Mouse (Mus musculus) neural tube, embryonic 12.5 days (tissue): ENCODE results near the gene Bola2. TPM values are rescaled to one million over a fixed set of nuclear protein-coding genes. Genes with fewer than 3 reads are reported as not detected.

Experiments
- ATAC-seq: fragments of 200-750 bp; cut with Nextera tagmentation; 2 replicates; pipeline ENCODE4 v1.8.0; 2017; ENCODE audit warnings: low read depth, mild to moderate bottlenecking, moderate TSS enrichment, moderate library complexity; ENCODE audit not compliant: low FRiP score
- H3K27ac ChIP-seq: fragments of 300-500 bp; sonication (generic); 2 replicates; pipeline ENCODE4 v1.5.1; 2016
- H3K27me3 ChIP-seq: fragments of 300-500 bp; sonication (generic); replicated peaks from 2 replicates; pipeline ENCODE4 v1.6.1; 2016; ENCODE audit warnings: mild to moderate bottlenecking
- H3K36me3 ChIP-seq: fragments of 300-500 bp; sonication (generic); 2 replicates; pipeline ENCODE4 v1.6.1; 2016; ENCODE audit warnings: mild to moderate bottlenecking
- H3K4me1 ChIP-seq: fragments of 300-500 bp; sonication (generic); 2 replicates; pipeline ENCODE4 v1.6.1; 2016
- H3K4me2 ChIP-seq: fragments of 300-500 bp; sonication (generic); replicated peaks from 2 replicates; pipeline ENCODE4 v1.6.1; 2016; ENCODE audit warnings: mild to moderate bottlenecking
- H3K4me3 ChIP-seq: fragments of 300-500 bp; sonication (generic); 2 replicates; pipeline ENCODE4 v1.5.1; 2016
- H3K9ac ChIP-seq: fragments of 300-500 bp; sonication (generic); 2 replicates; pipeline ENCODE4 v1.6.1; 2016; ENCODE audit warnings: mild to moderate bottlenecking
- H3K9me3 ChIP-seq: fragments of 300-500 bp; sonication (generic); 2 replicates; pipeline ENCODE4 v1.6.1; 2016; ENCODE audit warnings: mild to moderate bottlenecking
- WGBS: fragments of 180-500 bp; shearing (Covaris S2); methylation state at CpG from one replicate; pipeline ENCODE4 v1.1.7; 2016; 5-methylcytosine and 5-hydroxymethylcytosine counted together
- polyA plus RNA-seq: library from polyadenylated mRNA; unstranded; fragments of >200 nt; fragmentation: Nextera tagmentation; extraction: Ambion mirVana; gene quantifications from 2 replicates; pipeline ENCODE4 v1.2.1, GENCODE M21; 2016

Bola2 gene
- polyA plus RNA-seq, 1 experiment from 2014 or later: 160 TPM

DNA sequence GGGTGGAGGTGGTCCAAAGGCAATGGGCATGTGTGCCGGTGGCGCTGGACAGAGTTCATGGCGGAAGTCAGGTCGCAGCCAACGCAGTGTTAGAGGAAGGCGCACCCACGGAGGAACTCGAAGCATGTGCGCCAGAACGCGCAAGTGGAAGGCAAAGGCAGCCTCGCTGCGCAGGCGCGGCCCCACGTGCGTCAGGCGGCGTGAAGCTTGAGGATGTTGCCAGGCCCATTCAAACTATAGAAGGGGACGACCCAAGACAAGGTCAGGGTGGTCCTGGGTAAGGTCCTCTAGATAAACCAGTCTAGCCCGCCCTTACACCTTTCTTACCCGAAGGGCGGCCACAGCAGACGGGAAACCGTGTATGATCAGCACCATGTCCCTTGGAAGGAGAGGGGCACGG, 2.8 kb upstream of the Bola2 start:
- WGBS: 96% methylated on average over 26 of the region's 26 CpGs
- H3K4me1 ChIP-seq: peaks cover 26% of the 10 kb centered on the region
- no peak overlapping the region for H3K9ac ChIP-seq
- no peak overlapping the region for H3K4me3 ChIP-seq
- no peaks in the 10 kb centered on the region for H3K9me3 ChIP-seq
- H3K27me3 ChIP-seq: no peaks in the 10 kb centered on the region
- H3K4me2 ChIP-seq: no peak overlapping the region
- no peak overlapping the region for H3K27ac ChIP-seq
- ATAC-seq: no peak
- H3K36me3 ChIP-seq: peaks cover 25% of the 10 kb centered on the region

DNA sequence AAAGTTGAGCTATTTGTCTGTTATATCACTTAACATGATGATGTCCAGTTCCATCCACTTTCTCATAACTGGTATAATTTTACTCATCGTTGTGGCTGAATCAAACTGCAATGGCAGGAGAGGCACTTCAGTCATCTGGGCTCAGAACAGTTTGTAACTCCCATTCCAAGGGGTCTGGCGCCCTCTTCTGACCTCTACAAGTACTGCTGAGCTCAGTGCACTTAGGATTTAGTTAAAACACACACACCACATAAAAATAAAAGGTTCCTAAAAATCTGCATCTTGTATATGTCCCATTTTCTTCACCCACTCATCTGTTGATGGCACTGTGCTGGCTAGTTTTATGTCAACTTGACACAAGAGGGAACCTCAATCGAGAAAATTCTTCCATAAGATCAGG, 1.9 kb upstream of the Bola2 start:
- peaks cover 28% of the 10 kb centered on the region for H3K4me1 ChIP-seq
- no peak overlapping the region for H3K27ac ChIP-seq
- no peak overlapping the region for H3K9ac ChIP-seq
- no peak overlapping the region for H3K4me3 ChIP-seq
- peak overlapping the region; percentile 92 for H3K4me2 ChIP-seq
- 46% methylated on average over 3 of the region's 3 CpGs for WGBS
- H3K27me3 ChIP-seq: no peaks in the 10 kb centered on the region
- H3K9me3 ChIP-seq: no peaks in the 10 kb centered on the region
- no peak for ATAC-seq
- H3K36me3 ChIP-seq: peaks cover 25% of the 10 kb centered on the region

DNA sequence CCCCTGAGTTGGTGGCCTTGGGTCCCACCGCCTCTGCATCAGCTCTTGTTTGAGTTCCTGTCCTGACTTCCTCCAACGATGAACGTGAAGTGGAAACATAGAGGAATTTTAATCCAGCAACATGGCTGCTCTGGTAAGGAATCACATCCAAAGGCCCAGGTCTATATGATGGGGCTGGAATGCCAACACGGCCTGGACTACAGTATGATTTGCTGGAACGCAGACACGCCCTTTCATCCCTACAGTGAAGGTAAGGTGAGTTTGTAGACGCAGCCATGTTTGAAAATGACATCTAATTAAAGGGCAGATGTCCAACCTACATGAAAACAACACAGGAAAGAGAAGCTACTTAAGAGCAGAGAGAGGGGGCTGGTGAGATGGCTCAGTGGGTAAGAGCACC, 1.4 kb upstream of the Bola2 start:
- Histone ChIP-seq H3K27me3 (no peaks in the 10 kb centered on the region), H3K9me3 (no peaks in the 10 kb centered on the region), H3K4me1 (peaks cover 28% of the 10 kb centered on the region), H3K36me3 (peaks cover 26% of the 10 kb centered on the region), H3K4me2 (peak overlapping the region; percentile 92), H3K27ac (no peak overlapping the region), H3K4me3 (no peak overlapping the region), H3K9ac (no peak overlapping the region)
- ATAC-seq: no peak
- WGBS: 88% methylated on average over 7 of the region's 7 CpGs

DNA sequence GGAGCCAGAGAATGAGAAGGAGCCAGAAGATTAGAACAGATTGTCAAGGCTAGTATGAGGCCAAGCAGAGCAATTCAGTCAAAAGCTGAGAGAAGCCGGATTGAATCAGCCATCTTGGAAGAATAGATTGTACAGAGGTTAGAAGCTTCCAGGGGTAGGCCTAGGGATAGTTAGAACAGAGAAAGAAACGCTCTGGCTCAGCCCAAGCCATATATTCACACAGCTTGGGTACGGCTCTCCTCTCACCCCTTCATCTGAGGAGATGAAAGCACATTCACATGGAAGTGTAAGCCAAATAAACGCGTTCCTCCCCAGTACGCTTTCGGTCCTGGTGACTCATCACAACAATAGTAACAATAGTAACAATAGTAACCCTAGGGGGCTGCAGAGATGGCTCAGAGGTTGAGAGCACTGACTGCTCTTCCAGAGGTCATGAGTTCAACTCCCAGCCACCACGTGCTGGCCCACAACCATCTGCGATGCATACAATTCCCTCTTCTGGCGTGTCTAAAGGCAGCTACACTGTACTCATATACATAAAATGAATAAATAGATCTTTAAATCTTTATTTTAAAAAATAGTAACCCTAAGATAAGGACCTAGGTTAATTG, 655 bp upstream of the Bola2 start:
- peak overlapping the region; percentile 84 for H3K9ac ChIP-seq

DNA sequence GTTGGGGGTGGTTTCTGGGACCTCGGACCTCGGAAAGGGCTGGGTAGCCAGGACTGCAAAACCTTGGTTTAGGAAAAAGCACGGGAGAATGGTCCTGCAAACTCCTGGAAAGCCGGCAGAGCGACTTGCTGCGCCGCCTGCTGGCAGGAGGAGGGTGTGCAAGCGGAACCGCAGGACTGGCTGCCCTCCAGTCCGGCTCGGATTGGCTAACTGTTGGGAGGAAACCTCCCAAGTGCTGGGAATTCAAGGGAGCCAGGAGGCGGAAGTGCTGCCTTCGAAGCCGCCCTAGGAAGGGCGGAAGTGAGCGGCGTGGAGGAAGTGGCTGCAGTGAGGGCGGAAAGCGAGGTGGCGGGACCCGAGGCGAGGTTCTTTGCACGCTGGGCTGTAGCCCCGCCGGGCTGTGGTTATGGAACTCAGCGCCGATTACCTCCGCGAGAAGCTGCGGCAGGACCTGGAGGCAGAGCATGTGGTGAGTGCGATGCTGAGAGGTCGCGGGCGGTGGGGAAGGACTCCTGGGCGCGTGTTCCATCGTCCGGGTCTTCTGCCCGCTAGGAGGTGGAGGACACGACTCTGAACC, 518 bp downstream of the Bola2 start, which contains the start of gene Slx1b:
Slx1b (minus strand) TSS at position 154 of the 577 bp plus-strand sequence.
- peaks cover 36% of the 10 kb centered on the region for H3K36me3 ChIP-seq
- H3K27me3 ChIP-seq: no peaks in the 10 kb centered on the region
- peaks cover 28% of the 10 kb centered on the region for H3K4me1 ChIP-seq
- no peaks in the 10 kb centered on the region for H3K9me3 ChIP-seq
- H3K4me2 ChIP-seq: peak within 1 kb of the TSS; percentile 92
- peak within 1 kb of the TSS; percentile 84 for H3K4me3 ChIP-seq
- peak; percentile 95 for ATAC-seq
- H3K9ac ChIP-seq: peak within 1 kb of the TSS; percentile 84
- H3K27ac ChIP-seq: peak within 1 kb of the TSS; percentile 87
- WGBS: under 1% methylated on average over 40 of the region's 40 CpGs

More for the DNA sequence above, 655 bp upstream of the Bola2 start:
- Histone ChIP-seq H3K4me2 (peak overlapping the region; percentile 92), H3K36me3 (peaks cover 34% of the 10 kb centered on the region), H3K4me1 (peaks cover 28% of the 10 kb centered on the region), H3K27ac (no peak overlapping the region), H3K4me3 (peak overlapping the region; percentile 84), H3K27me3 (no peaks in the 10 kb centered on the region), H3K9me3 (no peaks in the 10 kb centered on the region)
- ATAC-seq: no peak
- WGBS: 17% methylated on average over 10 of the region's 10 CpGs

DNA sequence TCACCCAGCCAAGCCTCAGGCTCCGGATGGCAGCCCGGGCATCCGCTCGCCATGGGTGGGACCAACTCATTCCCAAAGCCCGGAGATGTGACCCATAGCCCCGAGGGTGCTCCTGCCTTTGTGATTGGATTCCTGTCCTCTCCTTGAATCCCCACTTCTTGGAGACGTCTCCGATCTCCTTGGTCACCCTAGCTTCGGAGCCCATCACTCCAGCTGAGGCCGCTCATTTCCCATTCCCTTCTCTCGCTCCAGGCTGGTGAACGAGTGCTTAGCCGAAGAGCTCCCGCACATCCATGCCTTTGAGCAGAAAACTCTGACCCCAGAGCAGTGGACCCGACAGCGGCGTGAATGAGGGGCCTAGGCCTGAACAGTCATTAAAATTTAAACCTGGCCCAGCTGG, 1.1 kb downstream of the Bola2 start:
- no peak overlapping the region for H3K27ac ChIP-seq
- 3% methylated on average over 17 of the region's 17 CpGs for WGBS
- no peak for ATAC-seq

DNA sequence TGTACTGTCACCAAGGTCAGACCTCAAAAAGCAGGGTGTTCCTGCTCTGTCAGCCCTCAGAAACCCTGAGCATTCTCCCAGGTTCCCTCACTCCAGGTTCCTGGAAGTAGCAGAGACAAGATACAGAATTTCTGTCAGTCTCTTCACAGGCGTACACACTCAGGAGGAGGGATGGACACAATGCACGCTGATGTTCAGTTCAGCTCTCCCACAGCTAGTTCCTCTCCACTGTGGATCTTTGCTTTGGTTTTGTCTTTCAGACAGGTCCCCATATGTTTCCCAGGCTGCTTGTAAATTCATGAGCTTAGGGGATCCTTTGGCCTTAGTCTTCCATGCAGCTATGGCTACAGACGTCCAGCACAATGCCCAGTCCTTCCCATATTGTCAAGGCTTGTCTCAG, 1.7 kb downstream of the Bola2 start:
- no peak overlapping the region for H3K27ac ChIP-seq
- H3K9me3 ChIP-seq: no peaks in the 10 kb centered on the region
- H3K36me3 ChIP-seq: peaks cover 28% of the 10 kb centered on the region
- no peak for ATAC-seq
- H3K9ac ChIP-seq: peak overlapping the region; percentile 75; the same call in 1 of the 2 replicates
- peak overlapping the region; percentile 84 for H3K4me3 ChIP-seq
- H3K4me1 ChIP-seq: peaks cover 38% of the 10 kb centered on the region
- peaks cover 4% of the 10 kb centered on the region; the same call in 1 of the 2 replicates for H3K27me3 ChIP-seq
- 77% methylated on average over 3 of the region's 3 CpGs for WGBS
- H3K4me2 ChIP-seq: peak overlapping the region; percentile 92

More for the DNA sequence above, 1.1 kb downstream of the Bola2 start:
- peak overlapping the region; percentile 84 for H3K4me3 ChIP-seq
- H3K4me2 ChIP-seq: peak overlapping the region; percentile 92
- peaks cover 33% of the 10 kb centered on the region for H3K4me1 ChIP-seq
- H3K9me3 ChIP-seq: no peaks in the 10 kb centered on the region
- no peaks in the 10 kb centered on the region for H3K27me3 ChIP-seq
- peaks cover 30% of the 10 kb centered on the region for H3K36me3 ChIP-seq
- H3K9ac ChIP-seq: peak overlapping the region; percentile 75

DNA sequence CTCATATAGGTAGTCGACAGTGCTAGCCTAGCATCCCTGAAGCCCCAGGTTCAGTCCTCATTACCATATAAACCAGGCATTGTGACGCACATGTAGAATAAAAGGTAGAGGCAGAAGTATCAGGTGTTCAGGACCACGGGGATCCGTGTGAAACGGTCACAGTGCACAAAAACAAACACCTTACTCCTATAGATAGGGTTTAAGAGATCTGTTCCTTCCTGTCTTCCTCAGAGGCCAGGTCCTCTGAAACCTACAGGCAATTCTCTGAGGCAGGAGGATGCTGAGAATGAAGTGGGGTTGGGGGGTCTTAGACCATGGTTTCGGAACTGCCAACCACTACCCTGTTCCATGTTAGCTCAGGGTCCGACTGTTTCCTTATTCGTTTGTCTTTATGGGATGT, 2.6 kb downstream of the Bola2 start:
- Histone ChIP-seq H3K9ac (no peak overlapping the region), H3K9me3 (no peaks in the 10 kb centered on the region), H3K4me2 (0 out of 2 replicates have a peak overlapping the region, but pooled peaks have one; percentile 92), H3K4me1 (peaks cover 40% of the 10 kb centered on the region), H3K27ac (no peak overlapping the region), H3K27me3 (peaks cover 6% of the 10 kb centered on the region; the same call in 1 of the 2 replicates), H3K4me3 (no peak overlapping the region), H3K36me3 (peaks cover 21% of the 10 kb centered on the region)
- no peak for ATAC-seq
- WGBS: 94% methylated on average over 8 of the region's 8 CpGs

DNA sequence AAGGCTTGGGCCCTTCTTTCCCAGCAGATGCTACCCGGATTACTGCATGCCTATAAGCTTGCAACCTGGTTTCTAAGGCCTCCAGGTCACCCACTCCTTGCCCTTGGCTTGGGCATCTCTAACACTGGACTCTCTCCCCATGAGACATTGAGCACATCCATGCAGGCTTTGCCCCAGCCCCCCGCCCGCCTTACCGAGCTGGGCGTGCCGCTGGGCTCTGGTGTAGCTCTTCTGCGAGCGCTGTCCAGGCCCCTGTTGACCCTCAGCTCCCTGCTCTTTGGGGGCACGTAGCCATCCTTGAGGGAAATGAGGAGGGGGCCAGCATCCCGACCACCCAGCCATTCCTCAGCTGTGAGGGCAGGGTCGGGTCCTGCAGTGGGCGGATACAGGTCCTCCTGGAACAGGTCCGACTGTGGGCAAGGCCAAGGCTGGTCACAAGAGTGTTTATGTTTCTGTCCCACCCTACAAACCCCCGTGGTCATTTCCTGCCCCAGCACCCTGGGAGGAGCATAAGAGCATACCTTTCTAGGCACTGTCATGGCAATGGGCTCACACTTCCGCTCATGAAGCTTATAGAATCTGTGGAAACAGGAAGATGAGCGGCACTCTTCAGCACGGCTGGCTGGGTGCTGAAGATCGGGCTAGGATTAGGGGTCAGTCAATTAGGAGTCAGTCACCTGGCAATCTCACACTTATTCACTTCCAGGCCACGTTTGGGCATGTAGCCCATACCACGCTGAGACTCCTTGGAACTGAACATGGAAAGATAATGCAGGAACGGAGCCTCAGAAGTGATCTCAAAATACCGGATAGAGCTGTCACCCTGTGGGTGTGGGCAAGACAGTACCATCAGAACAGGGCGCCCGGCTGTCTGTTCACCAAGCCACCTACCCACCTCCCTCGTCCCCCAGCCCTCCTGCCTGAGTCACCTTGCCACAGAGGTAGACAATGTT, 5.1 kb downstream of the Bola2 start:
- 85% methylated on average over 25 of the region's 25 CpGs for WGBS
- no peak overlapping the region for H3K9ac ChIP-seq
- H3K36me3 ChIP-seq: peaks cover 21% of the 10 kb centered on the region
- H3K4me2 ChIP-seq: peak overlapping the region; percentile 94; the same call in 1 of the 2 replicates
- H3K27ac ChIP-seq: no peak overlapping the region
- no peak overlapping the region; the same call in 1 of the 2 replicates for H3K4me3 ChIP-seq
- ATAC-seq: no peak
- H3K4me1 ChIP-seq: peaks cover 44% of the 10 kb centered on the region
- no peaks in the 10 kb centered on the region for H3K9me3 ChIP-seq
- peaks cover 23% of the 10 kb centered on the region; the same call in 1 of the 2 replicates for H3K27me3 ChIP-seq

DNA sequence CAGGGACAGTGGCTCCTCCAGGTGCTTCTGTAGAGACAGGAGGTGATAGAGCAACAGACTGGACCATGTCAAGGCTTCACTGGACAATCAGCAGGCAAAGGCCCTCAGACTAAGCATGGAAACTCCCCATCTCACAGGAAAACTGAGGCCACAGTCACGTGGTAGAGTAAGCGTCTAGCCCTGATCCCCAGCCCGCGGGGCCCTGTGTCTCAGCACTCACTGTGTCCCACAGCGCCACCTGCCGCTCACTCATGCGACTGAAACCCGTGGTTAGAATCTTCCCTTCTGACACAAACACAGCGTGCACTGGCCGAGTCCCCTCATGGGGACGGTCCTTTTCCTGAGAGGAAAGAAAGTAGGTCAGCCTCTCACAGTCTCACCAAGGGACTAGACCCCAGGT, 5.9 kb downstream of the Bola2 start:
- H3K27me3 ChIP-seq: peaks cover 28% of the 10 kb centered on the region; the same call in 1 of the 2 replicates
- H3K4me1 ChIP-seq: peaks cover 44% of the 10 kb centered on the region
- H3K4me2 ChIP-seq: peak overlapping the region; percentile 94
- H3K9ac ChIP-seq: 0 out of 2 replicates have a peak overlapping the region, but pooled peaks have one; percentile 3
- peak; percentile 46 for ATAC-seq
- H3K9me3 ChIP-seq: no peaks in the 10 kb centered on the region
- no peak overlapping the region for H3K27ac ChIP-seq
- 1% methylated on average over 11 of the region's 11 CpGs for WGBS
- H3K36me3 ChIP-seq: peaks cover 21% of the 10 kb centered on the region
- H3K4me3 ChIP-seq: no peak overlapping the region

DNA sequence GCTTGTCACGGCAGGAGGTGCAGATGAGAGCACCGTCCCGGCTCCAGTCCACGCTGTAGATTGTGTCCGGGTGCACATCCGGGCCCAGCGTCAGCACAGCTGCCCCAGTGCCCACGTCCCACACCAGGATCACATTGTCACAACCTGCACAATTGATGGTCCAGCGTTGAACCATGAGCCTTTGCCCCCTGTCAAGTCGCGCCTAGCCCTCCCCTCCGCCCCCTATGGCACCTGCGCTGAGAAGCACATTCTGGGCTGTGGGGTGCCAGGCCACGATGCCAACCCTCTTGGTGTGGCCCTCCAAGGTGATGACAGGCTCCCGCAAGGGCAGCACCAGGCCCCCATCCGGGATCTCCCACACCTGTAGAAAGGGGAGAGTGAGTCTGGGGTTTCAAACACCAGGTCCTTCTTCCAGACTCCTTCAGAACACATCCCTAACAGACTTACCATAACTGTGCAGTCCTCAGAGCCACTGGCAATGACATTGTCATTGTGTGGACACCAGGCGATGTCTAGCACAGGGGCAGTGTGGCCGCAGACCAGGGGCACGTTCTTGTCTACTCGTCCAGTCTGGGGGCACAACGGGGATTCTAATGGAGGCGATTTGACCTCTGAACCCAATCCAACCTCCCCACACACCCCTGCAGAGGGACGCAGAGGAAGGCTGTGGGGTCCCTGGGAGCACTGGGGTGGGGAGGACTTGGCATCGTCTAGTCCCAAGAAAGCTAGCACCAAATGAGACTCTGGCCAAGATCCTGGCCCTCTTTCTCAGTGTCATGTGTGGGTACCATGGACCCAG, 6.6 kb downstream of the Bola2 start:
- H3K4me2 ChIP-seq: peak overlapping the region; percentile 94
- no peak overlapping the region for H3K27ac ChIP-seq
- 0 out of 2 replicates have a peak overlapping the region, but pooled peaks have one; percentile 3 for H3K9ac ChIP-seq

More for the DNA sequence above, 6.6 kb downstream of the Bola2 start:
- Histone ChIP-seq H3K27me3 (peaks cover 28% of the 10 kb centered on the region; the same call in 1 of the 2 replicates), H3K4me3 (no peak overlapping the region), H3K4me1 (peaks cover 37% of the 10 kb centered on the region), H3K9me3 (no peaks in the 10 kb centered on the region), H3K36me3 (peaks cover 21% of the 10 kb centered on the region)
- ATAC-seq: no peak
- 56% methylated on average over 24 of the region's 24 CpGs for WGBS
